Mouse (Mus musculus) retina, embryonic 14.5 days (tissue): ENCODE data around the gene Trim58.

ENCODE experiments used
- DNase-seq: peaks from one replicate; pipeline ENCODE4 v3.0.0-alpha.2; 2015; ENCODE audit warnings: low spot score

Gene Trim58

DNA sequence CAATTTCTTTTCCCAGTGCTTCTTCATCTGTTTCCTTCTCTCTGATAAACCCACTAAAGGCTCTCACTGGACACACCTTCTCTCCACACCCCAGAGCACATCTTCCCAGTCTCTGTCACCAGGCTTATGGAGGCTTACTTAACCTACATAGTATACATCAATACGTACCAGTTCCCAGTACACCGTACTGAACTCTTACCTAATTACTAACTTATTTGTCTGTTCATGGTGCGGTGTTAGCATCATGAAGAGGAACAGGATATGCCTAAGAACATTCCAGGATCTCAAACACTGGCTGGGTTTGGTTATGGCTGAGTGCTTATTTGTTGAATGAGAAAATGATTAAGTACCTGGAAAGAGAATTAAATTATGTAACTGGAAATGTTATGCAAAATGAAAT lies 14.9 kb downstream of the Trim58 start:
- DNase-seq: no peak

DNA sequence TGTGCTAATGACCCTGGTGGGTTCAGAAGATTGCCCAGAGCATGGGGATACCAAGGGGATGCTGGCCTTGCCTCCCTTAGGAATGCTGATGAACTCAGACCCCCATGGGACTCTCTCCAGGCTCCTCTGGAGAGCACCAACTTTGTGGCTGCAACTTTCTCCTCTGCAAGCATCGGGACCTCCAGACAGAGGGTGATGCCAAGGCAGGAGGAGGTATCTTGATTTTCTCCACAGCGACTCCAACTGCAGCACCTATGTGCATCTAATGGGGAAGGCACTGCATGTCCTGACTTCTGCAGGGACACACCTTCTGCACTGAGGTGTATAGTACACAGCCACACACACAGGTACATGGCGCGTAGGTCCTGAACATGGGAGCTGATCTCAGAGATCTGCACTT lies 18.3 kb downstream of the Trim58 start, which contains the start of gene Olfr322:
TSS of gene Olfr322 (plus strand) at position 187 of the 400 bp plus-strand sequence.
- no peak for DNase-seq

DNA sequence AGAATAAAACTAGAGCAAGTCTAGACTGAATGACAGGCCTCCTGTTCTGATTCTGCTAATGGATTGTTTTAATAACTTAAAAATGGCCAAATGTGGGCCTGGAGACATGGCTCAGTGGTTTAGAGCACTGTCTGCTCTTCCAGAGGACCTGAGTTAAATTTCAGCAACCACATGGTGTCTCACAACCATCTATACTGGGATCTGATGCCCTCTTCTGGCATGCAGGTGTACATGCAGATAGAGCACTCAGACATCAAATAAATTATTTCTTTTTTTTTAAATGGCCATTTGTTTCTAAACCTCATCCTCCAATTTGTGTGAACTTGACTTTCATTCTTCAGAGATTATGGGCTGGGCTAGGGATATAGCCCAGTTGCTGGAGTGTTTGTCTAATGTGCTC lies 29.0 kb downstream of the Trim58 start:
- no peak for DNase-seq

DNA sequence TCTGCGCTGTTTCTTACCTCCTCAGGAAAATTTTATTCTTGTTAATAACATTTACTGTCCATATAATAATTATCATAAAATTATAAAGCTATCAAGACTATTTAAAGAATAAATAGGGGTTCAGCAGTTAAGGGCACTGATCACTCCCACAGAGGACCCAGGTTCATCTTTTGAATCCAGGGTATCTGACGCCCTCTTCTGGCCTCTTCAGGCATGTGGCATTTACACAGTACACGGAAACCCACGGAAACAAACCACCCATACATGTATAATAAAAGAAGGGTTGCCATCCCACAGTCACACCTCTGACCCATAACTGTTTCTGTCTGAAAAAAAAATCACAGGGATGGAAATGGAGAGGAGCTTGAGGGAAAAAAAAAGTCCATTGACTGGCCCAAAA lies 31.6 kb downstream of the Trim58 start:
- DNase-seq: no peak

DNA sequence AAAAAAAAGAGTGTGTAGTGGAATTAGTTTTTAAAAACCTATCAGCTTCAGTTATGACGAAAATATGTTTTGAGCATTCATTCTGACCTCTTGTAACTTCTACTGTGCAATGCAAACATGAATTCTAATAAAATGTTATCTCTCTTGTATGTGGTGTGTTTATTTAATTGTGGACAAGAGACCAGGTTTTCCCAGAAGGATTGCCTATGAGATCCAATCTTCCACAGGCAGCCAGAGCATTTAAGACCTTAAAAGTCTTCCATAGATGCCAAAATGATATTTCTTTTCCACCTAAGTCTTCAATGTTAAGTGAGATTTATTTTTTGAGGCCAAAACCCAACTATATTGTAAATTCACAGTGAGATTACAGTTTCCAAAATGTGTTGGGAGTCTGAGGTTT lies 40.5 kb downstream of the Trim58 start, which contains the start of gene Olfr320:
TSS of gene Olfr320 (plus strand) at position 301 of the 400 bp plus-strand sequence.
- DNase-seq: no peak

DNA sequence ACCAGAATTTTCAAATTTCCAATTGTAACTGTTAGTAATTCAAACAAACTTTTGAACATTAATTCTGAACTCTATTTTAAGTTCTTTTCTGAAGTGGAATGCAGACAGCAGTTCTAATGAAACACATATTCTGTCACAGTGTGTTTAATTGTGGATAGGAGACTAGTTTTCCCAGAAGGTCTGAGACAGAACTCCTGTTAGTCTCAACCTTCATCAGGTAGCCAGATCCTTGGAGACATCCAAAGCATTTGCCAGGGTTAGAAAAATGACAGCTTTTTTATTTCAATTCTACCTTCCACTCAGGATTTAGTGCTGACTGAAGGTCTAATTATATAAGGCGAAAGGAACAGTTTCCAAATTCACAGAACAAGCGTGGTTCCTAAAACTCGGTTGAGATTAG lies 58.6 kb downstream of the Trim58 start, which contains the start of gene Olfr319:
TSS of gene Olfr319 (plus strand) at position 301 of the 400 bp plus-strand sequence.
- DNase-seq: no peak
